Mouse (Mus musculus): ENCODE data around the gene Nln. TPM values are rescaled to one million over a fixed set of nuclear protein-coding genes. Genes with fewer than 3 reads are reported as not detected.

Gene Nln
- total and polyA plus RNA-seq, 3 experiments = 9.7 to 20.2 (median 19.5) TPM

- DNase-seq = no peak
Measured at GRCm38 (mm10) chr13:104015246-104016105, 93.9 kb downstream of the Nln start.

- no peak for DNase-seq
Measured at GRCm38 (mm10) chr13:104014038-104014437, 95.4 kb downstream of the Nln start.

DNA sequence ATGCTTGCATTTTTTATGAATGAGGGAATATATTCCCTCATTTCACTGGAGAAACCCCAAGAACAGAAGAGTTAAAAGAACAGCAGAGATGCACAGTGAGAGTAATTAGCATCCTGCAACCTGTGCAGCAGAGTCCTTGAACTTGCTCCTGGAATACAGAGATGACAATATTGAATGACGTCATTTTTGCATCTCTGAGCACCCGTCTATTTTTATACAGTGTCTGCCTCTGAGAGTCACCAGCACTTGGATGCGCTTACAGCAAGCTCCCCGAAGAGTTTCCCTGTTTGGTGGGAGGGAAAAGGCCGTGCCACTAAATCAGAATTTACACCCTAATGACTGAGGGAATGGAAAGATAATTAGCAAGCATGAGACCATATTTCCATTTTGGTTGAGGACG is 96.0 kb downstream of the Nln start:
- no peak for DNase-seq

DNA sequence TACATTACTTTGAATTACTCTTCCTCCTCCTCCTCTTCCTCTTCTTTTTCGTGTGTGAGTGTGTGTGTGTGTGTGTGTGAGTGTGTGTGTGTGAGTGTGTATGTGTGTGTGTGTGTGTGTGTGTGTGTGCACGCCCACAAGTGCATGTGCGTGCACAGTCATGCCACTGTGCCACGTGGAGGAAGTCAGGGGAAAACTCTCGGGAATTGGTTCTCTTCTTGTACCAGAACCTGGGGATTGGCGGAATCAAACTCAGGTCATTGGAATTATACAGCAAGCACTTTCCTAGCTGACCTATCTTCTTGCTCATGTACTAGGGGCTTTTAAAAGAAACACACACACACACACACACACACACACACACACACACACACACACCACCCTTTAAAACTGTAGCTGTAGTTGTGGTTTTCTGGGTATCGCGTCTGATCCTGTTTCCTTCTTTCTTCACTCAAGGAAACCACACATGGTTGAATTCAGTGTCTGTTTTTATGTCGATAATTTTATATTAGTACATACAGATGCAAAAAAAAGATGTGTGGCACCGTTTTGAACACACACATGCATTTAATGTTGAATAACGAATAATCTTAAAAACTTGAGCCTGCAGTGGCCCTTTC is 97.1 kb downstream of the Nln start:
- no peak for DNase-seq

DNA sequence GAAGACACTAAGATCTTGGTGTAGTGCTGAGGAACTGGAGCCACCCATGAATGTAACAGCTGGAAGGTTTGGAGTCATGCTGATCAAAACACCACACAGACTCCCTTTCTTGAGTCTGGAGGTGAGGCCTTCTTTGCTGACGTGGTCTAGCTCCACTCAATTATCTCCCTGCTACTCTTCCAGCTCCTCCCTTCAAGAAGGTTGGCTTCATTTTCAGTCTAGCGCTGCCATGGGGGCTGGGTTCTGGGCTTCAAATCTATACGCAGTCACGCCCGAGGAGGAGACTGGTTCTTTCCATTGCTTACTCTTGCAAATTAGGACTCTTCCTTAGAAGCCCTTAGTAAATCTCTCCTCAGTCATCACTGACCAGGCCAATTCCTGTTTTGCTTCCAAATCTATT is 98.1 kb downstream of the Nln start:
- no peak for DNase-seq

DNA sequence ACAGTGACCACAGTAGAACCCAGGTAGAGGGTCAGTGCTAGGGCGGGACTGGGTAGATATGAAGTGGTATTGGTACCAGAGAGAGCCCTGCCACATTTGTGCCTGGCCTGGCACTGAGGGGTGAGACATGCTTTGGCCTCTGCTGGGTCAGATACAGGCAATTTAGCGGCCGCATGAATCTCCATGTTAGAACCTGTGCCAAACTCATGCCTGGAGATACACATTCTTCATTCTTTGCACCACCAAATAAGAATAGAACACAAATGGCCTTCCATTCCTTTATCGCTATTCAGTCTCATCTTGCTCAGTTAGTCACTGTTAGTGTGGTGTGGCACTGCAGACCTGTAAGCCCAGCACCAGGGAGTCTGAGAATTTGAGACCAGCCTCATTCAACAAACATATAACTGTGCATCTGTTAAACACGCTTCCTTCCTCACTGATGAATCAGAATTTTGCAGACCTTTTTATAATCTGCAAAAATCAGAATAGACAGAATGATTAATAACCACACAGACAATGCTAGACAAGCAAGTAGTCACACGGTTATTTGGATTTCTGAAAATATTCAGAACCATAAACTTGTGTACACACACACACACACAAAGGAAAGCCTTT is 104.1 kb downstream of the Nln start:
- DNase-seq = no peak

GRCm38 (mm10) chr13:103994085-103994455 is 115.3 kb downstream of the Nln start:
- DNase-seq = no peak

DNA sequence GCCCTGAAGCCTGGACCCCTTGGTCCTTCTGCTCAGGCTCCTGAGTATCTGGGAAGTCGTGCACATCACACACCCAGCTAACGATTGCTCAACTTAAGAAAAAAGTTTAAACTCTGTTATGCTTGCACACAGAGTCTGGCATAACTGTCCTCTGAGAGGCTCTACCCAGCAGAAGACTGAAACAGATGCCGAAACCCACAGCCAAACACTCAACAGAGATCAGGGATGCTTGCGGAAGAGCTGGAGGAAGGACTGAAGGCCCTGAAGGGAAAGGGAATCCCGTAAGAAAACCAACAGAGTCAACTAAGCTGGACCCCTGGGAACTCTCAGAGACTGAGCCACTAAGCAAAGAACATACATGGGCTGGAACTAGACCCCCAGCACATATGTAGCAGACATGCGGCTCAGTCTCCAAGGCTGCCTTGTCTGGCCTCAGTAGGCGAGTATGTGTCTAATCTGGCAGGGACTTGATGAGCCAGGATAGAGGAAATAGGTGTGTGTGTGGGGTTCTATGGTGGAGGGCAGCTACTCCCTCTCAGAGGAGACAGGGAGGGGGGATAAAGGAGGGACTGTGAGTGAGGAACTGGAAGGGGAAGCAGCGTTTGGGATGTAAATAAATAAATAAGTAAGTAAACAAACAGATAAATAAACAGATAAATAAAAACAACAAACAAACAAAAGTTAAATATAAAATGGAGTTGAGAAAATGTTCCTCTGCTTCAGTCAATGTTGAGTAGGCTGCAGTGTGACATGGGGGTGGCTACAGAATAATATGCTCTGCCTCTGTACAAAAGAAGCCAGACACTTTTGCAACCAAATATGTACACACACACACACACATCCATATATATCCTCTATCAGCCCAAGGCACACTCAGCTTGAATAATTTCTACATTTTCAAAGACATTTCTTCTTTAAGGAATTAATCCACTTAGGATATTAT is 116.0 kb downstream of the Nln start:
- DNase-seq = no peak

- no peak for DNase-seq
Measured at GRCm38 (mm10) chr13:103986660-103987059, 122.8 kb downstream of the Nln start.

DNA sequence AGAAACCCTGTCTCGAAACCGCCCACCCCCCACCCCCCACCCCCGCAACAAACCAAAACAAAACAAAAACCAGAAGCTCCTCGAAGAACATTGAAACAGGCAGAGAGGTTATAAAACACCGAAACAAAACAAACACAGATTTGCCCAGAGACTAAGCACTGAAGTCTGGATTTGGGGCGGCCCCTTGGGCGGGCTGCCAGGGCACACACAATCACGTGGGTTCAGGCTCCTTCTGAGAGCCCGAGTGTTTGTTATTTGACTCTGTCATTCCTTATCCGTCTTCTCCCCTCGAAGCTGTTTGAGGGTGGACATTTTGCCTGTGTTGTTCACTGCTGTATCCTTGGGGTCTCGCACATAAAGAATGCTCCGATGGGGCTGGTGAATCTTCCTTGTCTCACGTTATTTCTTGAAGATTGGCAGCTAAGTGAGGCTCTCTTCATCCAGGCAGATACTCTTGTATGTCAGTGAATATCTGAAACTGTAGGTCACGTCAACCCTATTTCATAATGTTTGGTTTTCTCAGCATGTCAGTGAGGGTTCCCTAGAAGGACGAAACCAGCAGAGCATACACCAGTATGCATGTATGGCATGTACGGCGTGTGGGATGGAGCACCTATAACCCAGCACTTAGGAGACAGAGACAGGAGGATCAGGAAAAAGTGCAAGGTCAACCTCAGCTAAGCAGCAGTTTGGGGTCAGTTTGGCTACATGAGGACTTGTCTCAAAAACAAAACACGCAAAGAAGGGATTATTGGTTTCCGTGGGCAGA is 123.7 kb downstream of the Nln start:
- peak; percentile 29 for DNase-seq

DNA sequence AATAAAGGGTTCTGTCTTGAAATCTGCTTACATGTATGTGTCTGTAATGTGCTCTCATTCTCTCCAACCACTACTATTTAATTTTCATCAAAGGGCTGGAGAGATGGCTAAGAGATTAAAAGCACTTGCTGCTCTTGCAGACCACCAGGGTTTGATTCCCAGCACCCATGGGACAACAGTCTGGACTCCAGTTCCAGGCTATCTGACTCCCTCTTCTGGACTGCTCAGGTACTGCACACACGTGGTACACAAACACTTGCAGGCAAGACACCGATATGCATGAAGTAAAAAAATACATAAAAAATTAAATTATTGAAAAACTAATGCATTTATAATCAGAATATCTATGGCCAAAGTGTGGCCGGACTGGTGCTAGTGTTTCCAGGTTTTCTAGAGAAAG is 127.0 kb downstream of the Nln start:
- no peak for DNase-seq

DNA sequence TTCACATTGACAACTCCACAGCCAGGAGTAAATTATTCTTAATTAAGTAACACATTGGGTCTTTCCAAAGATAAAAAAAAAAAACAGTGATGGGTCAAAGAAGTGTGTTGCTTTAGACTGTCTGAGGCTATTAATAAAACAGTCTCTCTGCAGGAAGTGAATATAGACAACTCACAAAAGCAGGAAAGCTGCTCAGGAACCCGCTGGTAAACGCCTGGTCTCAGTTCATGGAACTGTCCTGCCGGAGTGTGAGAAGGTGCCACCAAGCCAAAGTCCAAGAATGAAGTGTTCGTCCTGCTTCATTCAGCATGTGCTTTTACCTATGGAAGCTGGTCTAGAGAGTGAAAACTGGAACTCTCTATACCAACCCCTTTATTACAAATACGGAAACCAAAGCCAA is 129.0 kb downstream of the Nln start:
- no peak for DNase-seq

- peak; percentile 76 for DNase-seq
Measured at GRCm38 (mm10) chr13:103978286-103978866, 131.0 kb downstream of the Nln start.

- DNase-seq = peak; percentile 62
Measured at GRCm38 (mm10) chr13:103977844-103978243, 131.6 kb downstream of the Nln start.

DNA sequence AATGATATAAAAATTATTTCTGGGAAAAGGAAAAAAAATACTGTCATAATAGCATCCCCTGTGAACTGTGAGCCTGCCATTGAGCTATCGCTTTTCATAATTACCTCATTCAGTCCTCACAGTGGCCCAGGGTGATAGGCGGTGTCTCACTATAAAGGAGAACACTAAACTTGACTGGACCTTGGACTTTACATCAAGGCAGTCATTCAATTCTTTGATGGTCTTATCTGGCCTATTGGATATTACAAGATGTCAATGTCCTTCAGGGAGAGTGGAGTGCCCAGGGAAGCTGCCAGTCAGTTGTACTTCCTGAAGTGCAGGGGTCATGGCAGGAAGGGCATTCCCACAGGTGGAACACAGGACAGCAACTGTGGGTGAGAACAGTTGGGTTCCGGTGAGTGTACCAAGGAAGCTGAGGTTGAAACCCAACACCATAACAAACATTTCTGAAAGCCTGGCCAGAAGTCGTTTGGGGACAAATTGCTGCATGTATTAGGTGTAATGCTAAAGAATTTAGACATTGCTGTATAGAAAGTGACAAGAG is 133.2 kb downstream of the Nln start:
- DNase-seq = no peak

DNA sequence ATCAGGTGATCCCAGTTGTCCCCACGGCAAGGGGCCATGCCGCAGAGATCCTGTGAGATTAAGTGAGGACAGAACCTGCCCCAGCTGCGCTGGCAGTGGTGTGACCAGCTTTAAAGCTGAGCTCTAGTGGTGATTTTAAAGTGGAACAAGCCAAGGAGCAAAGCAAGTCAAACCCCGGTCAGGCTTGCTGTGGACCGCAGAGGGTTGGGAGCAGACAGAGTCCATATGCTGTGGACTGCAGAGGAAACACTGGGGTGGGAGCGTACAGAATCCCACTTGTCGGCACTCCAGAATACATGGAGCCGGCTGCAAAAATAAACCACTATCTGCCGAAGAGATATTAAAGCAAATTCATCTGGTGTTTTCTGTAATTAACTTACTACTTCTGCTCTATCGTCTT is 134.3 kb downstream of the Nln start:
- no peak for DNase-seq

DNA sequence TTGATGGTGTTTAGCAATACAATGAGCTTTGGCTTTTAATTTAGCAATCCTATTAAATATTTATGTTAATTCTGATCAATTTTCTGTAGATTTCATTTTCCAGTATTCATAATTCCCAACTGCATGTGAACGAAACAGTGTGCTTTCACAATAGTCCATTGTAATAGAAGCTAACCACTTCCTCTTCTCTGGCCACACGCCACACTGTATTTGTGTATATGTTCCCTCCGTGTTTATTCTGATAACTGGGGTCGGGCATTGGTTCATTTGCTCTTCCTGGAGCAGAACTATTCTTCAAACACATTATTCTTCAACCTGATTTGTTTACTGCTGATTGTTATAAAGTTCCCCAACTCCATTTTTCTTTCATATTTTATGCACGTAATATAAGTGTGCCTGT is 135.4 kb downstream of the Nln start:
- no peak for DNase-seq
